Mouse (Mus musculus): ENCODE measurements around the gene Wdr44. TPM values are rescaled to one million over a fixed set of nuclear protein-coding genes. Genes with fewer than 3 reads are reported as not detected.

The Wdr44 gene
- polyA plus RNA-seq, 2 experiments, result 4.7 to 13.3 TPM

GRCm38 (mm10) chrX:23695109-23695508, 2.3 kb downstream of the Wdr44 start:
- Histone ChIP-seq H3K9me3 (ENCODE audit: control insufficient read depth, low read length) (no peaks in the 10 kb centered on the region), H3K4me2 (replicated peaks; ENCODE audit: low read depth, low read length, severe bottlenecking) (no peak overlapping the region)
- TF ChIP-seq POLR2A (IDR thresholded peaks at IDR 0.05; ENCODE audit: borderline replicate concordance, extremely low read depth, insufficient read depth, insufficient read length), result no peak

GRCm38 (mm10) chrX:23697346-23697745, 4.5 kb downstream of the Wdr44 start:
- Histone ChIP-seq H3K27me3 (ENCODE audit: control insufficient read depth, insufficient read depth, low read length) (no peaks in the 10 kb centered on the region), H3K4me2 (replicated peaks; ENCODE audit: low read depth, low read length, severe bottlenecking) (no peak overlapping the region), H3K9ac (ENCODE audit: low read depth, low read length, severe bottlenecking) (no peak overlapping the region), H3K4me1 (ENCODE audit: control insufficient read depth, insufficient read depth, low read length) (no peaks in the 10 kb centered on the region), H3K36me3 (ENCODE audit: control insufficient read depth, insufficient read depth, low read length) (no peaks in the 10 kb centered on the region), H3K4me3 (replicated peaks; ENCODE audit: low read length) (no peak overlapping the region), H3K9me3 (ENCODE audit: control insufficient read depth, low read length) (no peaks in the 10 kb centered on the region), H3K27ac (replicated peaks; ENCODE audit: low read depth, low read length) (no peak overlapping the region)
- 91% methylated on average over 2 of the region's 2 CpGs for WGBS
- DNase-seq (ENCODE audit: low spot score), result no peak
- no peak for TF ChIP-seq POLR2A (IDR thresholded peaks at IDR 0.05; ENCODE audit: borderline replicate concordance, extremely low read depth, insufficient read depth, insufficient read length)
- no peak for ATAC-seq (ENCODE audit: low FRiP score, low read depth)

More at GRCm38 (mm10) chrX:23695109-23695508, 2.3 kb downstream of the Wdr44 start:
- ATAC-seq (ENCODE audit: low FRiP score, low read depth) (no peak), DNase-seq (ENCODE audit: low spot score) (no peak)
- H3K4me1 ChIP-seq (ENCODE audit: control insufficient read depth, insufficient read depth, low read length), result no peaks in the 10 kb centered on the region
- no peak overlapping the region for H3K4me3 ChIP-seq (replicated peaks; ENCODE audit: low read length)
- no peaks in the 10 kb centered on the region for H3K27me3 ChIP-seq (ENCODE audit: control insufficient read depth, insufficient read depth, low read length)
- H3K27ac ChIP-seq (replicated peaks; ENCODE audit: low read depth, low read length), result no peak overlapping the region
- no peak overlapping the region for H3K9ac ChIP-seq (ENCODE audit: low read depth, low read length, severe bottlenecking)
- H3K36me3 ChIP-seq (ENCODE audit: control insufficient read depth, insufficient read depth, low read length), result no peaks in the 10 kb centered on the region

GRCm38 (mm10) chrX:23699023-23699422, 6.2 kb downstream of the Wdr44 start:
- TF ChIP-seq POLR2A (IDR thresholded peaks at IDR 0.05; ENCODE audit: borderline replicate concordance, extremely low read depth, insufficient read depth, insufficient read length), result no peak
- no peaks in the 10 kb centered on the region for H3K9me3 ChIP-seq (ENCODE audit: control insufficient read depth, low read length)
- H3K36me3 ChIP-seq (ENCODE audit: control insufficient read depth, insufficient read depth, low read length), result no peaks in the 10 kb centered on the region
- no peaks in the 10 kb centered on the region for H3K27me3 ChIP-seq (ENCODE audit: control insufficient read depth, insufficient read depth, low read length)
- H3K4me1 ChIP-seq (ENCODE audit: control insufficient read depth, insufficient read depth, low read length), result no peaks in the 10 kb centered on the region
- no peak overlapping the region for H3K27ac ChIP-seq (replicated peaks; ENCODE audit: low read depth, low read length)
- no peak for ATAC-seq (ENCODE audit: low FRiP score, low read depth)
- WGBS, result 93% methylated on average over 1 of the region's 1 CpGs
- H3K9ac ChIP-seq (ENCODE audit: low read depth, low read length, severe bottlenecking), result no peak overlapping the region
- no peak overlapping the region for H3K4me3 ChIP-seq (replicated peaks; ENCODE audit: low read length)
- DNase-seq (ENCODE audit: low spot score), result no peak
- H3K4me2 ChIP-seq (replicated peaks; ENCODE audit: low read depth, low read length, severe bottlenecking), result no peak overlapping the region

GRCm38 (mm10) chrX:23717247-23717646, 24.4 kb downstream of the Wdr44 start:
- no peak for DNase-seq (ENCODE audit: low spot score)
- 76% methylated on average over 1 of the region's 1 CpGs for WGBS
- no peak overlapping the region for H3K4me2 ChIP-seq (replicated peaks; ENCODE audit: low read depth, low read length, severe bottlenecking)
- no peak for ATAC-seq (ENCODE audit: low FRiP score, low read depth)
- no peak overlapping the region for H3K4me3 ChIP-seq (replicated peaks; ENCODE audit: low read length)
- H3K36me3 ChIP-seq (ENCODE audit: control insufficient read depth, insufficient read depth, low read length), result no peaks in the 10 kb centered on the region
- no peaks in the 10 kb centered on the region for H3K9me3 ChIP-seq (ENCODE audit: control insufficient read depth, low read length)
- H3K27me3 ChIP-seq (ENCODE audit: control insufficient read depth, insufficient read depth, low read length), result no peaks in the 10 kb centered on the region
- H3K9ac ChIP-seq (ENCODE audit: low read depth, low read length, severe bottlenecking), result no peak overlapping the region
- H3K27ac ChIP-seq (replicated peaks; ENCODE audit: low read depth, low read length), result no peak overlapping the region
- no peak for TF ChIP-seq POLR2A (IDR thresholded peaks at IDR 0.05; ENCODE audit: borderline replicate concordance, extremely low read depth, insufficient read depth, insufficient read length)
- H3K4me1 ChIP-seq (ENCODE audit: control insufficient read depth, insufficient read depth, low read length), result no peaks in the 10 kb centered on the region

- Histone ChIP-seq H3K9ac (ENCODE audit: low read depth, low read length, severe bottlenecking) (no peak overlapping the region), H3K27me3 (ENCODE audit: control insufficient read depth, insufficient read depth, low read length) (no peaks in the 10 kb centered on the region), H3K4me1 (ENCODE audit: control insufficient read depth, insufficient read depth, low read length) (no peaks in the 10 kb centered on the region), H3K27ac (replicated peaks; ENCODE audit: low read depth, low read length) (no peak overlapping the region), H3K36me3 (ENCODE audit: control insufficient read depth, insufficient read depth, low read length) (no peaks in the 10 kb centered on the region), H3K9me3 (ENCODE audit: control insufficient read depth, low read length) (no peaks in the 10 kb centered on the region), H3K4me2 (replicated peaks; ENCODE audit: low read depth, low read length, severe bottlenecking) (no peak overlapping the region), H3K4me3 (replicated peaks; ENCODE audit: low read length) (no peak overlapping the region)
- WGBS, result 56% methylated on average over 1 of the region's 1 CpGs
- DNase-seq (ENCODE audit: low spot score) (no peak), ATAC-seq (ENCODE audit: low FRiP score, low read depth) (no peak)
- TF ChIP-seq POLR2A (IDR thresholded peaks at IDR 0.05; ENCODE audit: borderline replicate concordance, extremely low read depth, insufficient read depth, insufficient read length), result no peak
These were observed 34.6 kb downstream of the Wdr44 start for GRCm38 (mm10) chrX:23727463-23727862.

- DNase-seq (ENCODE audit: low spot score) (no peak), ATAC-seq (ENCODE audit: low FRiP score, low read depth) (no peak)
- Histone ChIP-seq H3K9me3 (ENCODE audit: control insufficient read depth, low read length) (no peaks in the 10 kb centered on the region), H3K4me2 (replicated peaks; ENCODE audit: low read depth, low read length, severe bottlenecking) (no peak overlapping the region), H3K27ac (replicated peaks; ENCODE audit: low read depth, low read length) (no peak overlapping the region), H3K4me1 (ENCODE audit: control insufficient read depth, insufficient read depth, low read length) (no peaks in the 10 kb centered on the region), H3K27me3 (ENCODE audit: control insufficient read depth, insufficient read depth, low read length) (no peaks in the 10 kb centered on the region), H3K36me3 (ENCODE audit: control insufficient read depth, insufficient read depth, low read length) (no peaks in the 10 kb centered on the region), H3K4me3 (replicated peaks; ENCODE audit: low read length) (no peak overlapping the region), H3K9ac (ENCODE audit: low read depth, low read length, severe bottlenecking) (no peak overlapping the region)
- 50% methylated on average over 1 of the region's 1 CpGs for WGBS
- no peak for TF ChIP-seq POLR2A (IDR thresholded peaks at IDR 0.05; ENCODE audit: borderline replicate concordance, extremely low read depth, insufficient read depth, insufficient read length)
These were observed 61.8 kb downstream of the Wdr44 start for GRCm38 (mm10) chrX:23754671-23755070.

Data from limb, embryonic 14.5 days (tissue).